Mouse (Mus musculus): ENCODE data around the gene Gm49373.

GRCm38 (mm10) chr9:21027774-21028290, 45.1 kb downstream of the Gm49373 start:
- TF ChIP-seq CTCF (conservative IDR thresholded peaks at IDR 0.05; ENCODE audit: insufficient read depth, insufficient read length, low read depth, low read length), result no peak
- no peak for TF ChIP-seq POLR2A (IDR thresholded peaks at IDR 0.05; ENCODE audit: low read depth, low read length)
